Mouse (Mus musculus): ENCODE data around the gene Amigo2. TPM values are rescaled to one million over a fixed set of nuclear protein-coding genes. Genes with fewer than 3 reads are reported as not detected.

Gene Amigo2
- polyA plus RNA-seq, 1 experiment from 2014 or later = 4.9 TPM

Other genes starting within 250 kb of the Amigo2 start
- gene Slc38a4, start 191.3 kb downstream of the Amigo2 start, polyA plus RNA-seq (2014; fragmentation: Nextera tagmentation; extraction: Ambion mirVana) = 53.5 and 53.9 TPM in 2 replicates
- 3.6 and 5.3 TPM in 2 replicates for gene Pced1b, start 180 bp downstream of the Amigo2 start, polyA plus RNA-seq (2014; fragmentation: Nextera tagmentation; extraction: Ambion mirVana)

All from neural tube, embryonic 11.5 days (tissue).